Mouse (Mus musculus) cerebellum, adult (tissue): ENCODE measurements around the gene Itprid2.
"Not testable (repeated sequence)": the region's sequence is repeated elsewhere in the genome, so short reads cannot be mapped to it uniquely, and the experiment has no call there.

Experiments used
- ATAC-seq: cut with Nextera tagmentation; 2 replicates; pipeline ENCODE4 v1.9.2; 2017; ENCODE audit warnings: mild to moderate bottlenecking, moderate library complexity, mixed read lengths; ENCODE audit not compliant: insufficient number of reproducible peaks, low FRiP score, low TSS enrichment

Gene Itprid2

DNA sequence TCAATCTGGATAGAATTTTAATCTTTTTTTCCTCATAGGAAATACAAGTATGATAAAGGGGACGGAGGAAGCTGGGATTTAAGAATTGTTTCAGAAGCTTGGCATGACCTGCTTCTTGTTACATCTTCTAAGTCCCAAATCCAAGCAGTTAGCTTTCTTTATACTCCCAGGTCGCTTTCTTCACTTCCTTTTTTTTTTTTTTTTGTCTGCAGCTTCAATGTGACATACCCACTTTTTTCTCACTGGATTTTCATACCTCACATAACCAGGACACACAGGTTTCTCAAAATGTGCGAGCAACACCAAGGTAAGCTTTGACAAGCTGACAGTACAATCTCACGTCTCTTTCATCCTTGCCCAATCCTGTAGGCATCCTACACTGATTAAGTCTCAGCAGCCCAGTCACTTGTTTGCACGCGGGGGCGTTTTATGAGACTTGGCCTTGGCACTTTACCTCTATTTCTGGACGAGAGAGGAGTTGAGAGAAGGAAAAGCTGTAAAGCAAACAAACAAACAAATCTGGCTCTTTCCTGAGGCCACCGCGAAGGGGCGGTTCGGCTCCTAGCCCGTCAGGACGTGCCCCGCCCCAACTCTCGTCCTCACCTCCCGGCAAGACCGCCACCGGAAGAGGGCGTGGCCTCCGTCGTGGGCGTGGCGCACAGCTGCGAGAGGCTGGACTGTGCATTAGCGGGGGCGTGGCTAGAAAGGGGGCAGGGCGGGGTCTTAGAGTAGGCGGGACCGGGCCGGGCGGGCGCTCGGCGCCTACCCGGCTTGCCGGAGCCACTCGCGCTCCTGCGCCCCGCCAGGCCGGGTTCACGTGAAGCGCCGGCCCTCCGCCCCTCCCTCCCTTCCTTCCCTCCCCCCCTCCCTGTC is at the start of gene Itprid2:
Itprid2 (plus strand) TSS at position 825 of the 873 bp plus-strand sequence.
- ATAC-seq, result peak; percentile 85

DNA sequence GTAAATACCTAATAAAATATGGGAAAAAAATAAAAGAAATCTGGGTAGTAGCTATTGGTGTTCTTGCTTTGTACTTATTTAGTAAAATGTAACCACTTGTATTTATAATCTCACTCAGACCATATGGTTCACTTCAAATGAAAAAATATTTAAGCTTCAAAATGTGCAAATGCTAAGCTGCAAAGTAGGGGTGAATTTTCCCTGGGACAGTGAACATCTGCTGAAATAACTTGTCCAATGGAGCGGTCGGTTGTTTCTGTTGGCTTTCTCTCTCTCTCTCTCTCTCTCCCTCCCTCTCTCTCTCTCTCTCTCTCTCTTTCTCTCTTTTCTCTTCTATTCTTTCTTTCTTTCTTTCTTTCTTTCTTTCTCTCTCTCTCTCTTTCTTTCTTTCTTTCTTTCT is 39.0 kb upstream of the Itprid2 start:
- ATAC-seq, result no peak

DNA sequence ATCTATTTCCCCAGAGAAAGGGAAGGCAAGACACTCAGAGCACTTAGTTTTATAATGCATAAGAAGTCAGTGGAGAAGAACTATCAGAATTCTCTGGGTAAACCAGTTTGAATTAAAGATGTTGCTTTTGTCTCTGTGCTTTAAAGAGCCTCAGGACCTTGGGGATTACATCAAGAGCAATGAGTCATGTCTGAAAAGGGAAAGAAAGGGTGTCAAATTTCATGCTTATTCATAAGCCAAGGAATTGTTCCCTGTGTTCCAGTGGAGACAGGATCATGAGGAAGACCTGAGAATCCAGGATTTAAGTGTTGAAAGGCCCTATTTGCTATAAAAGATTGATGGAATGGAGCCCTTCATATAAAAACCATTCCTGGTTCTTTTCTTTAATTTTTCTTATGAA is 38.1 kb upstream of the Itprid2 start:
- no peak for ATAC-seq

DNA sequence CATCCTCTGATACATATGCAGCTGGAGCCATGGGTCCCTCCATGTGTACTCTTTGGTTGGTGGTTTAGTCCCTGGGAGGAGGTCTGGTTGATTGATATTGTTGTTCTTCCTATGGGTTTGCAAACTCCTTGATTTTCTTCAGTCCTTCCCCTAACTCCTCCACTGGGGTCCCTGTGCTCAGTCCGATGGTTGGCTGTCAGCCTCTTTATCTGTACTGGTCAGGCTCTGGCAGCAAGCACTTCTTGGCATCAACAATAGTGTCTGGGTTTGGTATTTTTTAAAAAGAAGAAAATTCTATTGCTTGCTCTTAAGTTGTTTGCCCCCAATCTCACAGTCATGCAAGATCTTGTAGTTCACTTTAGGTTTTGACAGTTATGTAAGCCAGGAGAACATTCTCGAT is 34.0 kb upstream of the Itprid2 start:
- not testable (repeated sequence) for ATAC-seq

DNA sequence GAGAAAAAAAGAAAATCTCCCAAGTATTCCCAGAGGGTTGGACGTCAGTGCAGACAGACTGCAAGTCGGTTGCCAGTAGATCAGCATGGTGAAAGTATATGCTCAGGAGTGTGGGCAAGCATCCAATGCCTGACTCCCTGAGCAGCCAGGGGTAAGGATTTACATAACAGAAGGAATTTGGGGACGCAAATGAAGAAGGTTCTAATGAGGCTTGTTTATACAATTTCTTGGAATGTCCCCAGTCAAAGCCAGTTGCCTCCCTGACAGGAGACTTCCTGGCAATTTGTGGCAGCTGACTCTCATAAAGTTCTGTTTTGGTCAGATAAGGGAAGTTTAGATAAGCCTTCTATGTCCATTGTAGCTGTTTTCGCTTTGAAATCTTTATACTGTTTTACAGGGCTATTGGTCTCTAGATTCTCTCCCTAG is 33.4 kb upstream of the Itprid2 start:
- peak; percentile 66; the same call in 1 of the 2 replicates for ATAC-seq

DNA sequence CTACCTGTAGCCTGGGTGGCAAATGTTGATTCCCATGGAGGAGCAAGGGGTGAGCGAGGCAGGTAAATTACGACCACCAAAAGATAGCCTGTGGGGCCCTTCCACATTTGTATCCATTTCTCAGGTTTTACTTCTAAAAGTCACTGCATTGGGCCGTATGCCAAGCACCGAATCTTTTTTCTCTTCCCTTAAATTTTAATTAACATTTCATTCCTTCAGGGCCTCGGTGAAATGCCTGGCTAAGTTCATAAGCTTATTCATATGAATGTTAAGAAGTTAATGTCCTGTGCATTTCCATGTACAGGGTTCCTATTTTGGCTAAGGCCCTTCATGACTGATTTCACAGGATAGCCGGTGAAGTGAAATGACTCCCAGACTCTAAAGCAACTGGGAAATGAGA is 32.8 kb upstream of the Itprid2 start:
- ATAC-seq, result no peak

DNA sequence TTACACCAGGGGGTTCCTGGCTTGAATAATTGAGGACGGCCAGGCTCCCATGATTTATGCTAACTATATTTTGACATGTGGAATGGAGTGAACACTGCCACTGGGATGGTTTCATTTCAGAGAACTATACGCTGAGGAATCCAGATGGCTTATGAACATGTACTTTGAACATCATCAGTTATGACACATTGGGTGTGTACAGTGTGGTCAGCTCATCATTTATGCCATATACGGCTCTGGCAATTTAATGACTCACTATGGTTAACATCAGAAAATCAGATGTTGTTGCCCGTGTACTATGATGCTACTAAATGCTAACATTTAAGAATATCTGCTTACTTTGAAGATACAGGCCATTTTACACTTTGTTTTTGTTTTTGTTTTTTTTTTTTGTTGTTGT is 31.8 kb upstream of the Itprid2 start:
- ATAC-seq, result no peak

DNA sequence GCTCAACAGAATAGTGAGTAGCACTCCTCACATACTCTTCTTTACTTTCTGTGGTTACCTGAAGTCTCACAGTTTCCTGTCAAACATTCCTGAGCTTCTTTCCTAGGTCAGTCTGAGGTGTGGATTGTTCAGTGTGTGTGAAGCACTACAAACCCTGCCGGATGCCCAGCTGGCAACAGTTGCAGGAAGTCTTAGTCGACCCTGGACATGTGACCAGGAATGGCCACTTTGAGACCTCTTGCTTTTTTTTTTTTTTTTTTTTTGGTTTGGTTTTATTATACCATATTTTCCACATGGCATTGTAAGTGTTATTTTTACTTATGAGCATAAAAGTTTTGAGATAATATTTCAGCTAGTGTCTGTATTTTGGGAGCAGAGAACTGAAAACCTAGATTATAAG is 29.1 kb upstream of the Itprid2 start:
- no peak for ATAC-seq

DNA sequence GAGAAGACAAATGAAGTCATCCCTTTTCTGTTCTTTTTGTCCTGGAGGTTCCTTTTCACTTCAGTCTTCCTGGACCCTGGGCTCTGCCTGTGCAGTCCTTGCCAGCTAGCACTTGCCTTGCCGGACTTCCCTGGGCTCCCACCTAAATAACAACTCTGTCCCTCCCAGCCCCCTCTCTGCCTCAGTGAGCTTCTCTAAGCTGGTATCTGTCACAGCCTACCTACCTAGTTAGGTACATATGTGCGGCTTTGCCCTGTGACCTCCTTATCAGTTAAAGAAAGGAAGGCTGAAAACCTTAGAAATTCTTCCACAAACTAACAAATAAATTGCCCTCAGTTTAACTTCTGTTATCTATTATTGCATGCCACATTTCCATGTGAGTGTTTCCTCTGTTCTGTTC is 28.0 kb upstream of the Itprid2 start:
- ATAC-seq, result no peak

DNA sequence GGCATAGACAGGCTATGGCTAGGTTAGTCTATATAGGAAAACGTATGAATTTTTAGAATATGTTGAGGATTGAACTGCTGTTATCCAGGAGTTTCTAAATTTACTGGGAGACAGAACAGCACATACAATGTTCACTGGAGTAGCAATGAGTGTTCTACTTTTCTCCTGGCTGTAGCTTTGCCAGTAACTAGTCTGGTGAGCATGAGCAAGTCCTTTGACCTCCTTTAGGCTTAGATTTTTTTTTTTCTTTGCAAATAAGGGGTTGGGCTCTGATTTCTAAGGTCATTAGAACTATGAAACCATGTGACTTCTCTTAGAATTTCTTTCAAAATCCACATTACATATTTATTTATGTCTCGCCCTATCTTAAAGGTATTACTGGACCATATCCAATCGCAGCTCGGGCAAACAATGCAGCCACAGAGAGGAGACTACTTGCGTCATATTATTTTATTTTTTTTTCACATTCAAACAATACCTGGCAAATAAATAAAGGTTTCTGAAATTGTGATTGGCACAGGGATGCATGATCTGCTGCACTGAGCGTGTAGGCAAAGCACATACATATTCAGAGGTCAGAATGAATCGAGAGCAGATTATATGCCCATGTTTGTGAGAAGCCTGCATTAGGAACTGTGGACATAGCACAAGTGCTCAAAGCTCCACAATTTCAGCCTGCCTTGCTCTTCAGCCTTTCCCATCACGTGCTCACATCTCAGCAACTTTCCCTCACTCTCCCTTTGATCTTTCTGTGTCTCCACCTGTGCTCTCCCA is 26.7 kb upstream of the Itprid2 start:
- ATAC-seq, result no peak

DNA sequence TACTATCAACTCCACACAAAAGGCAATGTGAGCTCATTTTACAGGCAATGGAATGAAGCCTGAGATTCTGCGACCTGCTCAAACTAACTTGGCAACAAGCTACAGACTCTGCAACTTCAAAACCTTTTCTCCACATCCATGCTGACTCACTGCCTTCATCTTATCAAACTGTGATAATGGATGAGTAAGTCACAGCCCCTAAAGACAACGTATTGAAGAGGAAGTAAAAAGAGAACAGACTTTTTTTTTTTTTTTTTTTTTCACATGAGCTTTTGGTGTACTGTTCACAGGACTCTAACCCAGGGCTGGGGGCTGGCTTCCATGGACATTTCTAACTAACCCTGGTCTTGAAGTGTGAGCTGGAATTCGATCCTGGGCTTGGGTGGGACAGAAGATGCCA is 24.3 kb upstream of the Itprid2 start:
- ATAC-seq, result no peak

DNA sequence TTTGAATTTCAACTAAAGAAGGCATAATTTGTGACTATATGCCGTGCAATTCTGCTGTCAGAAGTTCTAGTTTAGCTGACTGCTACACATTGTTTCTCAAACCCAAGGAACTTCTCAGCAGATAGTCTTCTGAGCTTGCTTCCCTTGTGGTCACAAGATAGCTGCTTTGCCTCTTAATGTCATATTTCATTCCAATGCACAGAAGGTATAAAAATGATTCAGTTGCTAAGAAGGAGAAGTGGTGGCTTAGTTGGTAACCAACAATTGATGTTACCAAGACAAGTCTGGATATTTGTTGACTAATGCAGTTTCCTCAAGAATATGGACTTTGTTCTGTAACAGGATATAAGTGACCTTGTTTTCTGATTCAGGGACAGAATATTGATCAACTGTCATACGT is 17.0 kb upstream of the Itprid2 start:
- no peak for ATAC-seq

DNA sequence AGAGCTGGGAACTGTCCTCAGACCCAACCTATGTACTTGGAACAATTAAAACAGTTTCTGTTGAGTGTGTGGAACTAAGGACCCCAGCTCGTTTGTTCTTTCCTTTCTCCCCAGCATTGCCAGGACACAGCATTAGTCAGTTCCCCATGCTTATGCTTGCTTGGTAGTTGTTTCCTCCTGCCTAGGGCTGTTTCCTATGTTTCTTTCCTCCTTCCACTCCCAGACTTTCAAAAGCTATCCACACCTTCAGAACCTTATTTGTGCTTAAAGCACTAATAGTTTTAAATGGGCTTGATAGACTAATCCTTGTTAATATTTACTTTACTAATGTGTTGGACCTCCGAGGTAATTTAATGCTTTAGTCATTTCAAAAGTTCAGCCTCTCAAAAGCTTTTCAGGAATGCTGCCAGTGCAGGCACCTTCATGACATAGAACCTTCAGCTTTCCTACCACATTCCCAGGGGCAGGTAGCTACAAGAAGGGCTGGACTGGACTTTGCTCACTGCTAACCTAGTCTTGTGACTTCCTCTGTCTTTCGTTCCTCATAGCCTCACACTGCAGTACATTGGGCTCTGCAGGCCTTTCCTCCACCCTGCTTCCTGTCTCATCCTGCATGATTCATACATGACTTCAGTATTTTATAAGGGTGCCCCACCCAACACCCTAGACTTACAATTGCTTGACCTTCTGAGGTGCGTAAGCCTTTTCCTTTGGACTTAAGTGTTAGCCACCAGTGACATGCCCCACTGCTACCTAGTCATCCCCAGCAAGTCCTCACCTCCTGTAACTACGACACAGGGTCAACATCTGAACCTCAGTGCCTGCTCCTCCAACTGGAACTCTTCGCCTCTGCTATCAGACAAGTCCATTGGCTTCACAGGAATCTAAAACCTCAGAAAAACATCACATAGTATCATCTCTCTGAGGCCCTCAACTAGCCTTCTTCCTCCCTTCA is 16.3 kb upstream of the Itprid2 start:
- ATAC-seq, result no peak

DNA sequence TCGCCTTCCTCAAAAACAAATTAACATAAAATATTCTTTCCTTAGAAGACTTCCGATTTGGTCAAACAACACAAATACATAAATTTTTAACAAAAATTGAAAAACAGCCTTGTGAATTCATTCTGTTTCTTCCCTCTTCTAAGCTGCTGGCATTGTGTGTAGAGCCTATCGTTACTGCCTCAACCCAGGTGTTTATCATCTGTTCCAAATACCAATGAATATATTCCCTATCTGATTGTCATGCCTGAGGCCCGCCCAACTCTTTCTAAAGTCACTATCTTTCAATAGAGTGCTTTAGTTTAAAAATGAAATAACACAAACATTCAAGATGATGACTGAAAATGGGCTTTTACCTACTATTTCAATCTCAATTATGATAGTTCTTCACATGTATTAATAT is 11.9 kb upstream of the Itprid2 start:
- no peak for ATAC-seq

DNA sequence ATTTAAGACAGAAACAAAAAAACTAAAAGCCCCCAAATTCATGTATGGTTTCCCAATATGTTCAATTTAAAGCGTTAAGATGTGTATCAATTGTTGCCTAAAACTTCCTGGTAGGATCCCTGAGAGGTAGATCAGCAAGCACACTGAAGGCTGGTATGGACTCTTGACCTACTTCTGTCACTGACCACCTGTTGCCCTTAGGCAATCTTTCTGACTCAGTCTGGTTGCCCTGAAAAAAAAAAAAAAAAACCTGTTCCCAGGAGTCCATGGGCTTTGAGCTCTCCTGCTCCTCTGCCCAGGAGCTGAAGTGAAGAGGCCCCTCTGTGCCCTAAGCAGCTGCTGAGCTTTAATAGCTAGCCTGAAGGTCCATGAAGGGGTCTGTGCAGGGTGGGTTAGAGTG is 7.5 kb upstream of the Itprid2 start:
- no peak for ATAC-seq

DNA sequence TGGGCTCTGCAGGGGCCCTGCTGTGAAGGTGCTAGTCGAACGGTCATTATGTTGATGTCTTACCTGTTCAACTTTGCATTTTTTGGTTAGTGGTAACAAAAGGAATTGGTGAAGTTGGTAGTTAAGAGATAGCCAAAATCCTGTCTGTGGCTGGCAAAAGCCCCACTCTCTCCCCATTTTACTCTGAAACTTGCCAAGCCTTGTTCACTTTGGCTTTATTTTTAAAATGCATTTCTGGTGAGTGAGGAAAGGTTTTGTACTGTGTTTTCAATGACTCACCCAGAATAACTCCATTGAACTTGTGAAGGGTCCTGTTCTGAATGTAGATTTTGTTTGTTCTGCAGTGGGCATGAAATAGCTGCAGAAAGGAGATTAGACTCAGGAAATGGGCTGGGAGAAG is 4.9 kb upstream of the Itprid2 start:
- no peak for ATAC-seq

DNA sequence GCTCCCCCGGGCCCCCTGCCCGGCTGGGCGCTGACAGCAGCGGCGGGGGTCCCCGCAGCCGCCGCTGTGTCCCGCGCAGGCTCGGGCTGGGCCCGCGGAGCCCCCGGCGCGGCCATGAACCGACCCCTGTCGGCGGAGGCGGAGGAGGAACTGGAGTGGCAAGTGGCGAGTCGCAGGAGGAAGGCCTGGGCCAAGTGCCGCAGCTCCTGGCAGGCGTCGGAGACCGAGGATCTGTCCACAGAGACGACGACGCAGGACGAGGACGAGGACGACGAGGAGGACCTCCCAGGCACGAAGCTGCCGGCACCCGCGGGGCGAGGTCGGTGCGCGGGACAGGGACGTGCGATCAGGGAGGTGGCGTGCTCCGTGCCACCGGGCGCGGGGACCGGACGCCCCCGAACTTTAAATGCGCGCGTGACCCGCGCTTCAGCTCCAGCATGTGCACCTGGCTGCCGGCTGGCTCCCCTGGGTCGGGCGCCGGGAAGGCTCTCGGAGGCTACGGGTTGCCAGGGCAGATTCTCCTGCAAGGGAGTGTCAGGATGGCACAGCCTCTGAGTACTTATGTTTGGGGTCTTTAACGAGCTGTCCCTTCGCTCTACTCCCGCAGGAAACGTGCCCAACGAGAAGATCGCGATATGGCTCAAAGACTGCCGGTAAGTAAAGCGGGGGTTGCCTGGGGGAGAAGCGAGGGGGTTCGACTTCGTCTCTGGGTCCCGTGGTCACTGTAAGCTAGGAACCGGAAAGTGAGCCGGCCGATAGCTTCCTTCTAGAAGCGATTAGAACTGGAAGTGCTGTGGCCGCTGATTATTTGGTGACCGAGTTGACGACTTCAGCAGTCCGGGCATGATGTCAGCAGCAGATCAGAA is 507 bp downstream of the Itprid2 start:
- peak; percentile 71 for ATAC-seq

DNA sequence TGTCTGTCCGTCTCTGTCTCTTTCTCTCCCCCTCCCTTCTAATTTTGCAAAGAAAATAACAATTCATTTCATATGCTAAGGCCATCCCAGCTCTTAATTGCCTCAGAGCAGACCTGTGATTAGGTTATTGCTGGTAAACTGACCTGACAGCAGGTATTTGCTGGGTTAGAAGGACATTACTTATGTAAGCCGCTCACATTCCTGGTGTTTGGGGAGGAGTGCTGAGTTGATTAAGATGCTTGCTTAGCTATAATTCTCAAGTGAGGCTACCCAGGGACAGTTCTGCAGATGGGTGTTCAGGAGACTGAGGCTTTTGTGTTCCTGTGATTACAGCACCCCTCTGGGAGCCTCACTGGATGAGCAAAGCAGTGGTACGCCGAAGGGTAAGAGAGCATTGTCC is 3.8 kb downstream of the Itprid2 start:
- no peak for ATAC-seq

DNA sequence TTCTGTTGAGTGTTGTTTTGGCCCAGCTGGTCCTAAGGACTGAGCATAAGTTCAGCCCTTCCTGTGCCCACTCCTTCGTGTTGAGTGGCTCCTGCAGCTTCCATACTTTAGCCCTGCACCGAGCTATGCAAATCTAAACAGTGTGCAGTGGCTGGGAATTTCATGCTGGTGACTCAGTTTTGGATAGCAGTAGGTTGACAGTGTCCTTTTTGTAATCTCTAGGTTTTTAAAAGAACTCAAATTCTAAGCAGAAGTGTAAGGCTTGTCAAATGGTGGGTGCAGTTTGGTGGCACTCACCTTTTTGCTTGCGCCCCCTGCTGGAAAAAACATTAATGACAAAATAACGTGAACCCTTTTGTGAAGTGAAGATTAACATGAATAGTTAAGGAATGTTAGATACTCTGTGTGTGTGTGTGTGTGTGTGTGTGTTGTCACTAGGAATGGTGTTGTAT is 11.1 kb downstream of the Itprid2 start:
- ATAC-seq, result peak; percentile 37; the same call in 1 of the 2 replicates
